7 mouse cellular contexts compared by ENCODE assay signal in the genomic region with DNA sequence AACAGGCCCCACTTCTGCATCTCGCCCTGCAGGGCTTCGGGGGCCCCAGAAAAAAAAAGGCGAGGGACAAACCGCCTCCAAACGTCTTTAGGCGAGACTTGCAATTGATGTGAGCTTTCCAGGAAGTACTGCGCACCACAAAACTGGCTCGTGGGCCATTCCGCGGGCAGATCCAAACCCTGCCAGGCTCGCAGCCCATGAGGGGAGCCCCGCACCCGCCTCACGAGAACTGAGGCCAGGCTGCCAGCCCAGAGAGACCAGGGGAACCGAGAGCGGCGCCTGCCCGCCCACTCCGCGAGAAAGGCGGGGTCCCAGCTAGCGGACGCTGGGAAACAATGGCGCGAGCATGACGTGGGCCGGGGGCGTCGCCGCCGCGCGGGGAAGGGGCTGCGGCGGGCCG. TPM values are rescaled to one million over a fixed set of nuclear protein-coding genes. Genes with fewer than 3 reads are reported as not detected.
DNase-seq lines count a peak whose midpoint lies in the region; ATAC-seq and TF ChIP-seq lines count a peak whose summit lies in the region.

No protein-coding gene starts in this region.

- H3K4me2 ChIP-seq in embryonic facial prominence, embryonic 13.5 days = peak overlapping the region; percentile 63
- peak overlapping the region; percentile 74 for H3K4me2 ChIP-seq in limb, embryonic 14.5 days (replicated peaks; ENCODE audit: low read depth, low read length, severe bottlenecking)
- peak overlapping the region; percentile 84 for H3K4me2 ChIP-seq in midbrain, embryonic 16.5 days (ENCODE audit: low read length)

- peak; percentile 82; the same call in 1 of the 2 replicates for TF ChIP-seq POLR2A in limb, embryonic 14.5 days (IDR thresholded peaks at IDR 0.05; ENCODE audit: borderline replicate concordance, extremely low read depth, insufficient read depth, insufficient read length)
- peak; percentile 31; the same call in 1 of the 2 replicates for TF ChIP-seq POLR2A in spleen, adult 2 months (IDR thresholded peaks at IDR 0.05; ENCODE audit: low read depth, low read length)

- peak; percentile 87 for DNase-seq in adrenal gland, postnatal 25 days
- DNase-seq in heart, adult 8-10 months (ENCODE audit: low spot score) = peak; percentile 84
- peak; percentile 80 for DNase-seq in kidney, adult 9 months
- peak; percentile 84 for DNase-seq in limb, embryonic 14.5 days (ENCODE audit: low spot score)
- DNase-seq in spleen, adult 2 months (ENCODE audit: low read depth in 1 of 2, low spot score in 2 of 2) = peak; percentile 57 to 80

- H3K27ac ChIP-seq in embryonic facial prominence, embryonic 13.5 days = peak overlapping the region; percentile 97
- peak overlapping the region; percentile 97 for H3K27ac ChIP-seq in limb, embryonic 14.5 days (replicated peaks; ENCODE audit: low read depth, low read length)
- H3K27ac ChIP-seq in midbrain, embryonic 16.5 days (ENCODE audit: low read length) = peak overlapping the region; percentile 99
- H3K27ac ChIP-seq in spleen, adult 2 months (ENCODE audit: insufficient read depth, low read length) = peak overlapping the region; percentile 82

- ATAC-seq in embryonic facial prominence, embryonic 13.5 days (ENCODE audit: insufficient number of reproducible peaks, insufficient read depth, low FRiP score, low TSS enrichment, low read depth) = peak; percentile 88
- peak; percentile 86 for ATAC-seq in limb, embryonic 14.5 days (ENCODE audit: low FRiP score, low read depth)
- ATAC-seq in midbrain, embryonic 16.5 days = peak; percentile 95

- WGBS in embryonic facial prominence, embryonic 13.5 days = under 1% methylated on average over 31 of the region's 36 CpGs
- under 1% methylated on average over 30 of the region's 36 CpGs for WGBS in limb, embryonic 14.5 days
- under 1% methylated on average over 36 of the region's 36 CpGs for WGBS in midbrain, embryonic 16.5 days
- WGBS in spleen, adult 2 months = under 1% methylated on average over 36 of the region's 36 CpGs

- peak overlapping the region; percentile 78 for H3K4me3 ChIP-seq in embryonic facial prominence, embryonic 13.5 days
- peak overlapping the region; percentile 80 for H3K4me3 ChIP-seq in limb, embryonic 14.5 days (replicated peaks; ENCODE audit: low read length)
- H3K4me3 ChIP-seq in midbrain, embryonic 16.5 days (ENCODE audit: low read depth, low read length) = peak overlapping the region; percentile 77
- H3K4me3 ChIP-seq in spleen, adult 2 months (ENCODE audit: extremely low read depth, insufficient read depth, insufficient read length) = peak overlapping the region; percentile 74

- no peaks in the 10 kb centered on the region for H3K36me3 ChIP-seq in embryonic facial prominence, embryonic 13.5 days
- no peaks in the 10 kb centered on the region; the same call in 1 of the 2 replicates for H3K36me3 ChIP-seq in limb, embryonic 14.5 days (ENCODE audit: control insufficient read depth, insufficient read depth, low read length)
- no peaks in the 10 kb centered on the region for H3K36me3 ChIP-seq in midbrain, embryonic 16.5 days (ENCODE audit: control insufficient read depth, insufficient read depth, low read length)
- no peaks in the 10 kb centered on the region for H3K36me3 ChIP-seq in spleen, adult 2 months (ENCODE audit: control insufficient read depth, insufficient read depth, low read length)

- peak overlapping the region; percentile 92 for H3K9ac ChIP-seq in embryonic facial prominence, embryonic 13.5 days
- H3K9ac ChIP-seq in limb, embryonic 14.5 days (ENCODE audit: low read depth, low read length, severe bottlenecking) = peak overlapping the region; percentile 94
- peak overlapping the region; percentile 91 for H3K9ac ChIP-seq in midbrain, embryonic 16.5 days (ENCODE audit: low read depth, low read length)

- H3K9me3 ChIP-seq in embryonic facial prominence, embryonic 13.5 days = no peaks in the 10 kb centered on the region
- H3K9me3 ChIP-seq in limb, embryonic 14.5 days (ENCODE audit: control insufficient read depth, low read length) = no peaks in the 10 kb centered on the region
- no peaks in the 10 kb centered on the region for H3K9me3 ChIP-seq in midbrain, embryonic 16.5 days (replicated peaks; ENCODE audit: control insufficient read depth, low read length, poor library complexity, severe bottlenecking)

- no peak for TF ChIP-seq CTCF in spleen, adult 2 months (IDR thresholded peaks at IDR 0.05; ENCODE audit: extremely low read depth, insufficient read depth, insufficient read length, insufficient replicate concordance)

- no peaks in the 10 kb centered on the region for H3K27me3 ChIP-seq in embryonic facial prominence, embryonic 13.5 days
- no peaks in the 10 kb centered on the region for H3K27me3 ChIP-seq in limb, embryonic 14.5 days (ENCODE audit: control insufficient read depth, insufficient read depth, low read length)
- H3K27me3 ChIP-seq in midbrain, embryonic 16.5 days (ENCODE audit: control insufficient read depth, insufficient read depth, low read depth, low read length) = no peaks in the 10 kb centered on the region
- H3K27me3 ChIP-seq in spleen, adult 2 months (ENCODE audit: control insufficient read depth, insufficient read depth, low read length) = no peaks in the 10 kb centered on the region

- peaks cover 33% of the 10 kb centered on the region for H3K4me1 ChIP-seq in embryonic facial prominence, embryonic 13.5 days
- H3K4me1 ChIP-seq in limb, embryonic 14.5 days (ENCODE audit: control insufficient read depth, insufficient read depth, low read length) = peaks cover 24% of the 10 kb centered on the region
- H3K4me1 ChIP-seq in midbrain, embryonic 16.5 days (ENCODE audit: control insufficient read depth, insufficient read depth, low read length) = peaks cover 27% of the 10 kb centered on the region
- peaks cover 6% of the 10 kb centered on the region; the same call in 1 of the 2 replicates for H3K4me1 ChIP-seq in spleen, adult 2 months (ENCODE audit: control insufficient read depth, insufficient read depth, insufficient read length)

RNA-seq across cellular contexts. Expression of a gene that starts 52.8 kb away (rescaled TPM):
- total RNA-seq in adrenal gland, postnatal 25 days (2021) = 5.1 and 5.4 TPM in 2 replicates
- 8.4 TPM in 2 replicates for polyA plus RNA-seq in embryonic facial prominence, embryonic 13.5 days (2015; fragmentation: Nextera tagmentation; extraction: Ambion mirVana)
- total RNA-seq in heart, adult 8-10 months (2022) = under 1 TPM in 2 of 4 experiments, not detected in 2; 0.06 to 0.19 TPM
- 1.2 and 1.3 TPM in 2 replicates for polyA plus RNA-seq in limb, embryonic 14.5 days (2012; rRNA removed)
- polyA plus RNA-seq in limb, embryonic 14.5 days (2014; fragmentation: Nextera tagmentation; extraction: Ambion mirVana) = 0.40 and 0.48 TPM in 2 replicates
- polyA plus RNA-seq in midbrain, embryonic 16.5 days (2015; fragmentation: Nextera tagmentation; extraction: Ambion mirVana) = 424 and 528 TPM in 2 replicates
- polyA plus RNA-seq in spleen, adult 2 months (2012; rRNA removed) = 0.02 TPM in 1 of 2 replicates, not detected in the other

RNA-seq across cellular contexts. Expression of a gene that starts 53.3 kb away (rescaled TPM):
- total RNA-seq in adrenal gland, postnatal 25 days (2021) = 59.5 and 64.5 TPM in 2 replicates
- polyA plus RNA-seq in embryonic facial prominence, embryonic 13.5 days (2015; fragmentation: Nextera tagmentation; extraction: Ambion mirVana) = 69.1 and 77.3 TPM in 2 replicates
- total RNA-seq in heart, adult 8-10 months (2022) = 10 to 100 TPM; 58.1 to 68.9 (median 64.7) TPM
- polyA plus RNA-seq in limb, embryonic 14.5 days (2012; rRNA removed) = 28.2 and 32.9 TPM in 2 replicates
- 67.1 and 68.7 TPM in 2 replicates for polyA plus RNA-seq in limb, embryonic 14.5 days (2014; fragmentation: Nextera tagmentation; extraction: Ambion mirVana)
- 85.7 and 93.4 TPM in 2 replicates for polyA plus RNA-seq in midbrain, embryonic 16.5 days (2015; fragmentation: Nextera tagmentation; extraction: Ambion mirVana)
- 10.2 and 11.1 TPM in 2 replicates for polyA plus RNA-seq in spleen, adult 2 months (2012; rRNA removed)

Comparison
In these comparisons a context has a peak if more than half of its experiments do, and no peak if none do; other contexts are left out.
1. Peak in every context shown above with its lines: DNase-seq, ATAC-seq, H3K4me3 ChIP-seq and H3K27ac ChIP-seq.
2. RNA of a gene that starts 52.8 kb away (polyA plus RNA-seq): 424 to 528 TPM in midbrain, embryonic 16.5 days; 8.4 TPM in embryonic facial prominence, embryonic 13.5 days, 0.40 to 1.3 TPM in limb, embryonic 14.5 days and 0.02 TPM in spleen, adult 2 months; every median in the first group is over 10 times any median in the second.